Mouse (Mus musculus): ENCODE data around the gene Atg4c. TPM values are rescaled to one million over a fixed set of nuclear protein-coding genes. Genes with fewer than 3 reads are reported as not detected.

Gene Atg4c
- total and polyA plus RNA-seq, 2 experiments from 2014 or later: 6.2 to 15.2 TPM

DNA sequence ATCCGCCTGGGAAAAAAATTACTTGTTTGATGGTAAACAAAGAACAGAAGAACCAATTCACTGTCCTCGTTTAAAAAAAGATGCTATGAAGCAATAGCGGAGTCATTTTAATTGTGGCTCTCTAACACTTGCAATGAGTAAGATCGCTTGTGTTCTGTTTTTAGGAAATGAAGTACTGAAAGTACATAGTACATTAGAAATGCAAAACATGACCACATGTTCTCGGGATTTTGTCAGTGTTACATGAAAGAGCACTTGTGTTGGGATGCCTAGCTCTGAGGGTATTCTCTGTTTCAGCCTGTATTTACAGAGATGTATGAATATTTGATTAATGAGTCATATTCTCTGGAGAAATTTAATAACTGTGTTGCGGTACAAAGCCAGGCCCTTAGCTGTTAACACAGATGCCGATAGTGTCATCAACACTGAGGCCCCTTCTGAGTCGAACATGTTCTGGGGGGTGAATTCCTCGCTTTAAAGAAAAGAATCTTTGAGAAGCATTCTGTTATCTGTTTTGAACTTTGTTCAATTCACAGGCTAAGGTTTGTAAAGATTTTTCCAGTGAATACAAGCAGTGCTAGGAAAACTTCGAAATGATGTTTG lies 73.2 kb downstream of the Atg4c start:
- Histone ChIP-seq H3K4me1 (ENCODE audit: control insufficient read depth, insufficient read depth) (no peaks in the 10 kb centered on the region), H3K27ac (ENCODE audit: low read depth) (no peak overlapping the region), H3K9me3 (replicated peaks; ENCODE audit: control insufficient read depth, low read length) (no peaks in the 10 kb centered on the region), H3K9ac (replicated peaks; ENCODE audit: low read depth, low read length) (no peak overlapping the region), H3K27me3 (ENCODE audit: control insufficient read depth, insufficient read depth, low read length) (no peaks in the 10 kb centered on the region), H3K4me3 (ENCODE audit: low read depth, low read length) (no peak overlapping the region), H3K4me2 (ENCODE audit: low read depth, low read length) (no peak overlapping the region), H3K36me3 (replicated peaks; ENCODE audit: control insufficient read depth, insufficient read depth, low read length) (no peaks in the 10 kb centered on the region)
- DNase-seq (ENCODE audit: low spot score) (no peak), ATAC-seq (ENCODE audit: insufficient read depth, low read depth) (no peak)
- WGBS: 78% methylated on average over 10 of the region's 10 CpGs
- TF ChIP-seq CTCF (IDR thresholded peaks at IDR 0.05; ENCODE audit: low read depth) (no peak), EP300 (IDR thresholded peaks at IDR 0.05; ENCODE audit: low read depth) (no peak)

DNA sequence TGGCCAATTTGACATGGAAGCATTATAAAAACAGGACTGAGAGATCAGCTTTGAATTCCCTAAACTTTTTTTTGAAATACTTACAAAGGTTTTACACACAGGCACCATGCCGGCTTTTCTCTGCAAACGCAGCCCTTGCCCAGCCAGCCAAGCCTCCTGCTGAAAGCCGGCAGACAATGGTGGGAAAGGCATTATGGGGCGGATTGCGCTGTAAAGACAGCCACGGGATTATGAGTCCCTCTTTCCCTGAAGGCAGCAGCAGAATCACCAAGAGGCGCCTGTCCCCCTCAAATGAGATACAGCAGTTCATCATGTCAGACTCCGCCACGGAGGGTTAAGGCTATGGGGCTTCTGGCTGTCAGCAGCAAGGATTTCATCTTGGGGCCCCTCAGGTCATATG lies 79.1 kb downstream of the Atg4c start:
- no peaks in the 10 kb centered on the region for H3K36me3 ChIP-seq (replicated peaks; ENCODE audit: control insufficient read depth, insufficient read depth, low read length)
- TF ChIP-seq EP300 (IDR thresholded peaks at IDR 0.05; ENCODE audit: low read depth) (no peak), CTCF (IDR thresholded peaks at IDR 0.05; ENCODE audit: low read depth) (no peak)
- no peak overlapping the region for H3K9ac ChIP-seq (replicated peaks; ENCODE audit: low read depth, low read length)
- H3K27me3 ChIP-seq (ENCODE audit: control insufficient read depth, insufficient read depth, low read length): no peaks in the 10 kb centered on the region
- no peak for DNase-seq (ENCODE audit: low spot score)
- no peak overlapping the region for H3K27ac ChIP-seq (ENCODE audit: low read depth)
- H3K4me3 ChIP-seq (ENCODE audit: low read depth, low read length): no peak overlapping the region
- no peak overlapping the region for H3K4me2 ChIP-seq (ENCODE audit: low read depth, low read length)
- H3K9me3 ChIP-seq (replicated peaks; ENCODE audit: control insufficient read depth, low read length): no peaks in the 10 kb centered on the region
- no peak for ATAC-seq (ENCODE audit: insufficient read depth, low read depth)
- H3K4me1 ChIP-seq (ENCODE audit: control insufficient read depth, insufficient read depth): no peaks in the 10 kb centered on the region
- 71% methylated on average over 9 of the region's 9 CpGs for WGBS

DNA sequence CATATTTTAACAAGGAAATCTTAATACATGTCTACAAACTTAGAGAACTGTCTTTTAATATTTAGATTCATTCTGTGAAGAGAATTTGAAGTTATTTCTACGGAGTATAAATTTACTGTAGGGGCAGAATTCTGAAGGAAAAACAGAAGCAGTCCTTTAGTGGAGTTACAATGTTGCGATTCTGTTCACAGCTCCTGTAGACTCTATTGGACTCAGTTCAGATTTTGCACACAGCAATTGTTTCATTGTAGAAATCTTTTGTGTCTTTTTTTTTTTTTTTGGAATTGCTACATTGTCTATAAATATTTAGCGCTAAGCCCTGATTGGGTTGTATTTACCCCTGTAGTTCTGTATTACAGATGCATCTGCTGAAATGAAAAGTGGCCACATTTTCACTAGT lies 79.7 kb downstream of the Atg4c start:
- Histone ChIP-seq H3K36me3 (replicated peaks; ENCODE audit: control insufficient read depth, insufficient read depth, low read length) (no peaks in the 10 kb centered on the region), H3K4me2 (ENCODE audit: low read depth, low read length) (no peak overlapping the region), H3K27me3 (ENCODE audit: control insufficient read depth, insufficient read depth, low read length) (no peaks in the 10 kb centered on the region), H3K9me3 (replicated peaks; ENCODE audit: control insufficient read depth, low read length) (no peaks in the 10 kb centered on the region), H3K4me3 (ENCODE audit: low read depth, low read length) (no peak overlapping the region), H3K9ac (replicated peaks; ENCODE audit: low read depth, low read length) (no peak overlapping the region), H3K27ac (ENCODE audit: low read depth) (no peak overlapping the region), H3K4me1 (ENCODE audit: control insufficient read depth, insufficient read depth) (no peaks in the 10 kb centered on the region)
- DNase-seq (ENCODE audit: low spot score) (no peak), ATAC-seq (ENCODE audit: insufficient read depth, low read depth) (no peak)
- TF ChIP-seq CTCF (IDR thresholded peaks at IDR 0.05; ENCODE audit: low read depth) (no peak), EP300 (IDR thresholded peaks at IDR 0.05; ENCODE audit: low read depth) (no peak)
- WGBS: 95% methylated on average over 3 of the region's 3 CpGs

DNA sequence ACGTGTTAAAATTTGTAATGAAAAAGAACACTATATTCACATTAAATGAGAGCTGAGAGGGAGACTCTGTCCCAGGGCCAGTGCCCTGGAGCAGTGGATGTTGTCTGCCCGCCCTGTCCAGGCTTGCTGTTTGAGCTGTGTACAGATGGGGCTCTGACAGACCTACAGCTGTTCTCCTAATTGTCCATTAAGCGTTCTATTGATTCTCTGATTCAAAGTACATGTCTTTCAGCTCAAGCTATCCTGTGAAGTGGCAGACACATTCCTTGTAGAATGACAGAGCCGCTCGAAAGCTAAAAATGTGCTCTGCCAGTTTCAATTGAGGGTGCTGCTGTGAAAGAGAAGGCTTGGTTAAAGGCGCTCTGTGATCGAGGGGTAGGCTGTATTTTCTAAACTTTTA lies 80.2 kb downstream of the Atg4c start:
- 64% methylated on average over 7 of the region's 7 CpGs for WGBS
- Histone ChIP-seq H3K4me3 (ENCODE audit: low read depth, low read length) (no peak overlapping the region), H3K9me3 (replicated peaks; ENCODE audit: control insufficient read depth, low read length) (no peaks in the 10 kb centered on the region), H3K4me1 (ENCODE audit: control insufficient read depth, insufficient read depth) (no peaks in the 10 kb centered on the region), H3K27ac (ENCODE audit: low read depth) (no peak overlapping the region), H3K4me2 (ENCODE audit: low read depth, low read length) (no peak overlapping the region), H3K9ac (replicated peaks; ENCODE audit: low read depth, low read length) (no peak overlapping the region), H3K27me3 (ENCODE audit: control insufficient read depth, insufficient read depth, low read length) (no peaks in the 10 kb centered on the region), H3K36me3 (replicated peaks; ENCODE audit: control insufficient read depth, insufficient read depth, low read length) (no peaks in the 10 kb centered on the region)
- TF ChIP-seq CTCF (IDR thresholded peaks at IDR 0.05; ENCODE audit: low read depth): no peak
- TF ChIP-seq EP300 (IDR thresholded peaks at IDR 0.05; ENCODE audit: low read depth): no peak
- no peak for DNase-seq (ENCODE audit: low spot score)
- no peak for ATAC-seq (ENCODE audit: insufficient read depth, low read depth)

DNA sequence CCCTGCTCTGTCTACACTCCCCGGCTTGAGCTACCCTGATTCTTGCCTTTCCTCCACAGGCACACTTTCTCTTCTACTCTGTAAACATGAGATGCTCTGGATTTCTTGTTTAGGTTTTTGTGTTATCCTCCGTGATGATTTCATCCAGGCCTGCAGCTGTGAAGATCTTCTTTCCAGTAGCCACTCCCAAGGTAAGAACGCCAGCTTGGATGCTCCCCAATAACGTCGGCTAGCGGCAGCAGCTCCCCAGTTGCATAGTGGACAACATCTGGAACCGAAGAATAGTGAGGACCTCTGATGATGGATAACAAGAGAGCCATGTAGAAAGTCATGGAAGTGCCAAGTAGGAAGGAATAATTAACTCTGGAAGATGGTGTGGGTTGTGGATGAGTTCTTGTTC lies 85.1 kb downstream of the Atg4c start:
- H3K36me3 ChIP-seq (replicated peaks; ENCODE audit: control insufficient read depth, insufficient read depth, low read length): no peaks in the 10 kb centered on the region
- H3K9ac ChIP-seq (replicated peaks; ENCODE audit: low read depth, low read length): no peak overlapping the region
- WGBS: 81% methylated on average over 7 of the region's 7 CpGs
- no peak for DNase-seq (ENCODE audit: low spot score)
- no peak overlapping the region for H3K4me3 ChIP-seq (ENCODE audit: low read depth, low read length)
- H3K27me3 ChIP-seq (ENCODE audit: control insufficient read depth, insufficient read depth, low read length): no peaks in the 10 kb centered on the region
- no peaks in the 10 kb centered on the region for H3K9me3 ChIP-seq (replicated peaks; ENCODE audit: control insufficient read depth, low read length)
- TF ChIP-seq CTCF (IDR thresholded peaks at IDR 0.05; ENCODE audit: low read depth): no peak
- TF ChIP-seq EP300 (IDR thresholded peaks at IDR 0.05; ENCODE audit: low read depth): no peak
- no peaks in the 10 kb centered on the region for H3K4me1 ChIP-seq (ENCODE audit: control insufficient read depth, insufficient read depth)
- no peak overlapping the region for H3K4me2 ChIP-seq (ENCODE audit: low read depth, low read length)
- no peak for ATAC-seq (ENCODE audit: insufficient read depth, low read depth)
- no peak overlapping the region for H3K27ac ChIP-seq (ENCODE audit: low read depth)

DNA sequence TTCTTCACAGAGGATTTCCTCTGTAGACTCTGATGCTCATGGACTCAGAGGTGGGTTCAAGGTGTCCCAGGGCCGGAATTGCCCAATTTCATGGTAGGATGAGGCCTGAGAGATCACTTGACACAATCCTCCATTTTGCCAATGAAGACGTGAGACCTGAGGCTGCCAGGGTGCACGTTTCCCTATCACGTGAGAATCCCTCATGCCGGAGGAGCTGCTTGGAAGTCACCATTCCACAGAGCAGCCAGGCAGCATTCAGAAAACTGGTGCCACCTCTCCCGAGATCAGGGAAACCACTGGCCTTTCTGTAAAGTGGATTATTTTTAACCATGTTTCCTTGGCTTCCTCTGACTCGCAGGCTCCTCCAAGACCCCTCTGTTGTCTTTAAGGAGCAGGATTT lies 88.0 kb downstream of the Atg4c start:
- TF ChIP-seq EP300 (IDR thresholded peaks at IDR 0.05; ENCODE audit: low read depth) (no peak), CTCF (IDR thresholded peaks at IDR 0.05; ENCODE audit: low read depth) (no peak)
- Histone ChIP-seq H3K27ac (ENCODE audit: low read depth) (no peak overlapping the region), H3K9me3 (replicated peaks; ENCODE audit: control insufficient read depth, low read length) (no peaks in the 10 kb centered on the region), H3K4me3 (ENCODE audit: low read depth, low read length) (no peak overlapping the region), H3K36me3 (replicated peaks; ENCODE audit: control insufficient read depth, insufficient read depth, low read length) (no peaks in the 10 kb centered on the region), H3K9ac (replicated peaks; ENCODE audit: low read depth, low read length) (no peak overlapping the region), H3K4me1 (ENCODE audit: control insufficient read depth, insufficient read depth) (no peaks in the 10 kb centered on the region), H3K4me2 (ENCODE audit: low read depth, low read length) (no peak overlapping the region), H3K27me3 (ENCODE audit: control insufficient read depth, insufficient read depth, low read length) (no peaks in the 10 kb centered on the region)
- no peak for ATAC-seq (ENCODE audit: insufficient read depth, low read depth)
- no peak for DNase-seq (ENCODE audit: low spot score)
- whole genome bisulfite sequencing: 74% methylated on average over 7 of the region's 7 CpGs
